Mouse (Mus musculus) spleen, postnatal 14 days (tissue): ENCODE measurements around the gene Ppp1r1b.
"Not testable (repeated sequence)": the region's sequence is repeated elsewhere in the genome, so short reads cannot be mapped to it uniquely, and the experiment has no call there.

Experiments used
- DNase-seq, 2 experiments: peaks; one replicate each; pipeline ENCODE4 v3.0.0; 2021 to 2022; ENCODE audit warnings: low spot score in 2 of 2

Gene Ppp1r1b

DNA sequence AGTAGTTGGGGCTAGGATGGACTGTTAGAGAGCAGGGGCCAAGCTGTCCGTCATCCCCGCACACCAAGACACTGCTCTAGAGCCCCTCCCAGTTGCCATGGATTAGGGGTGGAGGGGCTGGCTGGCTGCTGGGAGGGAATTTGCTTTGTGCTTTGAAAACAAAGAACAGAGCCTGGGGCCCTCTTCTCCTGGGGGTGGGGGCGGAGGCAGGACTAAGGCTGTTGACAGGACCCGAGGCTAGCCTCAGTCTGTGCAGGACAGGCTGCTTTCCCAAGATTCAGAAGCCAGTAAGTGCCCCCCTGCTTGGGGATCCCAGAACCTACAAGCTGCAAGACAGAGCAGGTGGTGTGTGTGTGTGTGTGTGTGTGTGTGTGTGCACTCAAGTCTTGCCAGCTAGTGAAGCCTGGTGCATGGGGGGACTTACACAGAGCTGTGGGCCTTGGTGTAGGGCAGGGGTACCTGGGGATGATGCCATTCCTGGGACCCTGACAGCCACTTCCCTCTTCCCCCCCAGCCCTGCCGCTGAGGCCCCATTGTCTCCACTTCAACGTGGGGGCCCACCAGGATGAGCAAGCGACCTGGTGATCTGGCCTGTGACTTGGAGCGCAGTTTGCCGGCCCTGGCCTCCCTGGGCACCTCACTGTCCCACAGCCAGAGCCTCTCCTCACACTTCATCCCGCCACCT lies 23.5 kb downstream of the Ppp1r1b start:
- no peak for DNase-seq

DNA sequence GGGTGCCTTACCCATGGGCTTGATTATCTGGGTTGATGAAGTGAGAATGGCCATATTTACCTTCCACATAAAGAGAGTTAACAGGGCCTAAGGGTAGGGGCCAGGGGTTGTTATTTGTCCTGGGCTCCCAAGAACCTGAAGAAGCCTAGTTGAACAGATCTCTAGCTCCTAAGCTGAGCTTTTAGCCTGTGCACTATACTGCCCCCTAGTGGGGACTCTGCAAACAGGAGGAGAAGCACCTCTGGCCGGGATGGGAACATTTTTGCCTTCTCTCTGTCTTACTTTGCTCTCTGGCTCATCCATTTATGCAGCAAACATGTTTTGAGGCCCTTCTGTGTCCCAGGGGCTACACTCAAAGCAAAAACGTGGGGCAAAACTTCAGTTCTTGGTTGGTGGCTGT lies 24.2 kb downstream of the Ppp1r1b start:
- DNase-seq = peak in 1 of 2 experiments; percentile 47

GRCm38 (mm10) chr11:98373244-98373643 lies 25.0 kb downstream of the Ppp1r1b start:
- DNase-seq = no peak

GRCm38 (mm10) chr11:98374266-98374665 lies 26.1 kb downstream of the Ppp1r1b start:
- no peak for DNase-seq

GRCm38 (mm10) chr11:98376756-98377155 lies 28.6 kb downstream of the Ppp1r1b start:
- DNase-seq = no peak

- no peak for DNase-seq
Measured at GRCm38 (mm10) chr11:98377787-98378186, 29.6 kb downstream of the Ppp1r1b start.

- DNase-seq = no peak
Measured at GRCm38 (mm10) chr11:98379379-98379778, 31.2 kb downstream of the Ppp1r1b start.

DNA sequence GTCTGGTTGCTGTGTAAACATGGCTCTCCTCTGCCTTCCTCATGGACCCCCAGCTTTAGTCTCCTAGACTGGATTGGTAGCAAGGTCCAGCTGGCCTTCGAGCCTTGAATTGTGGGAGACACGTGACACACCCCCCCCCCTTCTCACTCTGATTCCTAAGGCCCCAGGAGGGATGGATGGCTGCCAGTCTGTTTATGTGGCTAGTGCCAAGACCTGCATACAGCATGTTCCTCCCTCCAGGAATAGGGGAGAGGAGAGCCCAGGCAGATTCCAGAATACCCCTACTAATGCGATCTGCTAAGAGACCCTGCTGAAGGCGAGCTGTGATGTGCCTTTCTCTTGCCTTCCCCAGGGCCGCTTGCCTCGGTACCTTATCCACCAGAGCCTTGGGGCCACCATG lies 31.9 kb downstream of the Ppp1r1b start:
- DNase-seq = no peak

- no peak for DNase-seq
Measured at GRCm38 (mm10) chr11:98381651-98382050, 33.4 kb downstream of the Ppp1r1b start.

GRCm38 (mm10) chr11:98382405-98382804 lies 34.2 kb downstream of the Ppp1r1b start:
- not testable (repeated sequence) for DNase-seq

DNA sequence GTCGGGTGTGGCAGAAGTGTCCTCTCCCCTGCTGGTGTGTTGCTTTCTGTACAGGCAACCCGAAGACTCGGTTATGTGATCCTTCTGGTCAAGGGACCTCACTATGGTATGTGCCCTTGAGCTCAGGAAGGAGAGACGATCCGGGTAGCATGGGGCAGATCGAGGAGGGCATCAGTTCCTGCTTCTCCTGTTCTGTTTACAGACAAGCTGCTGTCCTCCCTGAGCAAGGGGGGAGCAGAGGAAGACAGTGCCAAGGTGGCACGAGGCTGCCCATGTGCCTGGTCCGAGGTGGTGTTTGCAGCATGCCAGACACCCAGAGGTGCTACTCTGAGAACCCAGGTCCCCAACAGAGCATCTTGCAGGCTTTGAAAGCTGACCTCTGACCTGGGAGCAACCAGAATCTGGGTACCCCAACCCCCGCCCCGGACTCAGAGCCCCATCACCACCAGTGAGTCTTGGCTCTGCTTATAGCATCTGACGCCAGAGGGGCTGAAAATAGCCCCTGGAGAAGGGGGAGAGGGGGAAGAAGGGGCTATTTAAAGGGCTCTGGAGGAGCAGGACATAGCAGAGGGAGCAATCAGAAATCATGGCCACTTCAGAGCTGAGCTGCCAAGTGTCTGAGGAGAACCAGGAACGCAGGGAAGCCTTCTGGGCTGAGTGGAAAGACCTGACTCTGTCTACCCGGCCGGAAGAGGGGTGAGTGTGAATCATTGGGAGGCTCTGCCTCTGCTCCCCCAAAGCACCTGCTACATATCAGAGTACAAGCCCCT lies 35.2 kb downstream of the Ppp1r1b start, which contains the start of gene Tcap:
Gene Tcap, plus strand, starts transcription at position 551 of the 770 bp plus-strand sequence.
- no peak for DNase-seq

GRCm38 (mm10) chr11:98384216-98384615 lies 36.0 kb downstream of the Ppp1r1b start:
- no peak for DNase-seq

- no peak for DNase-seq
Measured at GRCm38 (mm10) chr11:98384721-98385637, 36.8 kb downstream of the Ppp1r1b start.

- no peak for DNase-seq
Measured at GRCm38 (mm10) chr11:98385638-98386585, 37.7 kb downstream of the Ppp1r1b start, which contains the start of gene Pnmt. Gene Pnmt, plus strand, starts transcription at chr11:98386450.

DNA sequence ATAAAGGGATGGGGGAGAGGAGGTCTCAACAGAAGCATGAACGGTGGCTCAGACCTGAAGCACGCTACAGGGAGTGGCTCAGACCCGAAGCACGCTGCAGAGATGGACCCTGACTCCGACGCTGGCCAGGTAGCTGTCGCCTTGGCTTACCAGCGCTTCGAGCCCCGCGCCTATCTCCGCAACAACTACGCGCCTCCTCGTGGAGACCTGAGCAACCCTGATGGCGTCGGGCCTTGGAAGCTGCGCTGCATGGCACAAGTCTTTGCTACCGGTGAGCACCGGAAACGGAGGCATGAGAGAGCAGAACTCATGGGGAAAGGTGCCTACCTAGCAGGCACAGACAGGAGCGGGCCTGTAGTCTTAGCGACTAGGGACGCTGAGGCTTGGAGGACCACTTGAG lies 38.4 kb downstream of the Ppp1r1b start:
- no peak for DNase-seq

DNA sequence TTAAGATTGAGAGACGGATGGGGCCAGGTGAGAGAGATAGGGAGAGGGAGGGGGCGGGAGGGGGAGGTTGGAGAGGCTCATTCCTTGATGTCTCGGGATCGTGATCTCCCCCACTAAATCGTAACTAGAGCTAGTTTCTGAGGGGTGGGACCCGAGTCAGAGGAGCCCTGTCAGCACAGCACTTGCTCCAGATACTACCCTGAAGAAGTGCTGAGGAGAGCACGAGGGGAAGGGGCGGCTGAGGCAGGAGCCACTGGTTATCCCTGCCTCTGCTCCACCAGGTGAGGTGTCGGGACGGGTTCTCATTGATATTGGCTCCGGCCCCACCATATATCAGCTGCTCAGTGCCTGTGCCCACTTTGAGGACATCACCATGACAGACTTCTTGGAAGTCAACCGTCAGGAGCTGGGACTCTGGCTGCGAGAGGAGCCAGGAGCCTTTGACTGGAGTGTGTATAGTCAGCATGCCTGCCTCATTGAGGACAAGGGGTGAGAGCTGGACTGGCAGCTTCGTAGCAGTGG lies 38.9 kb downstream of the Ppp1r1b start:
- no peak for DNase-seq

DNA sequence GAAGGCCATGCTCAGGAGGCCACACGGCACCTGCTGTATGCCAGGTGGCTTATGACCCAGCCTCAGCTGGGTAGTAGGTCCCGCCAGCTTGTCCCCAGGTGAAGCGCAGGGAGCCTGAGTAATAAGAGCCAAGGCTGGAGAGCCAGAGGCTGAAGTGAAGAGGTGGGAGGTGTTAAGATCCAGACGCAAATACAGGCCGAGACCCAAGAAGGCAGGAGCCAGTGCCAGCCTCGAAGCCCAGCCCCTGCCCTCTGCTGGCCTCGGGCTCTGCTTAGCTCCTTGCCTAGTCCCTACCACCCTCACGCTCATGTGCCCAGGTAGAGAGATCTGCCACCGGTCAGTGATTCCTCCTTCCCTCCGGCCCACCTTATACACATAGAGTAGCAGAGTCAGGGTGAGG lies 40.1 kb downstream of the Ppp1r1b start:
- DNase-seq = no peak

DNA sequence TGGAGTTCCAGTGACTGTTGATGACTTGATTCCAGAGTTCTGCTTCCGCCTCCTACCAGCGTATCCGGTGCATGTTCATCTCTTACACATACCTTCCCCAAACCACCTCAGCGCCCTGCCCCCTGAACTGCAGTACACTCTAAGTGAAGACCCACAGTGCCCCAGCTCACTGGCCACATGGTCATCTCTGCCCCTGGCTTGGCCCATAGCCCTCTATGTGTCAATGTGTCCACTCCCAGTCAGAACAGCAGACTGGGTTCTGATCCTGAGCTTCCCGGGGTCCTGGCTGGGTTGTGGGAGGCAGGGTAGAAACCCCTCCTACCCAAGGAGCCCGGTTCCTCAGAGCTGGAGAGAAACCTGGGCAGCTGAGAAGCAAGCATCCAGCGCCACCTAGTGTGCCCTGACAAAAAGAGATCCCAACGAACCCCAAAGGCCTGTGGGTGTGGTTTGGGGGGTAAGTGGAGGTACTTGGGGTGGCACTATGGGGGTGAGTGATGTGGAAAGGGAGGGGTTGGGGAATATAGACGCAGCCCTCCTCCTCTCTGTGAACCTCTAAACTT lies 41.1 kb downstream of the Ppp1r1b start:
- peak in 1 of 2 experiments; percentile 36 for DNase-seq

- DNase-seq = no peak
Measured at GRCm38 (mm10) chr11:98390141-98390540, 41.9 kb downstream of the Ppp1r1b start.

DNA sequence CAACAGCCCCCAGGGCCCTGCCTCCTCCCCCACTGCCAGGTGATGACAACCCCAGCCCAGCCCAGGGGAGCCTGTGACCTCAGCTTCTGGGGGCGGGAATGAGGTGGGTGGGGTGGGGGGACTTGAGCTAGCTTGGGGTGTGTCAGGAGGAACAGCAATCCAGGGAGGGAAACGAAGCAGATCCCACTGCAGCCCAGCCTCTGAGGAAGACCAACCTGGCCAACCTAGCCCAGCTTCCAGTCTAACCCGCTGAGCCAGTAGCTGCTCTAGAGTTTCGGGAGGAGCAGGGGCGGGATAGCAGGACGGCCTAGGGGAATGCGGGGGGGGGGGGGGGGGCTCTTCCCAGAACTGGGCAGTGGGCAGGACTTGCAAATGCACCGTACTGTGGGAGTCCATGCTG lies 43.8 kb downstream of the Ppp1r1b start:
- no peak for DNase-seq
